Mouse (Mus musculus) testis, adult 2 months (tissue): ENCODE measurements at regions not wholly inside any gene's neighbourhood (a gene's known extent, or its start where the extent isn't known, plus 50 kb on each side); places are given as distances from the start of the nearest gene placed in this dataset.

Experiments used
- CTCF ChIP-seq: fragments of 200-500 bp; IDR thresholded peaks from 2 replicates; pipeline ENCODE4 v1.5.1; 2012; ENCODE audit warnings: low read depth, mild to moderate bottlenecking, inconsistent platforms, low read length, moderate library complexity; ENCODE audit not compliant: control insufficient read depth, insufficient read depth, insufficient replicate concordance
- POLR2A ChIP-seq: fragments of 200-500 bp; IDR thresholded peaks from 2 replicates; pipeline ENCODE4 v1.6.1; 2012; ENCODE audit warnings: low read depth, mild to moderate bottlenecking, inconsistent platforms, low read length, moderate library complexity; ENCODE audit not compliant: control insufficient read depth

DNA sequence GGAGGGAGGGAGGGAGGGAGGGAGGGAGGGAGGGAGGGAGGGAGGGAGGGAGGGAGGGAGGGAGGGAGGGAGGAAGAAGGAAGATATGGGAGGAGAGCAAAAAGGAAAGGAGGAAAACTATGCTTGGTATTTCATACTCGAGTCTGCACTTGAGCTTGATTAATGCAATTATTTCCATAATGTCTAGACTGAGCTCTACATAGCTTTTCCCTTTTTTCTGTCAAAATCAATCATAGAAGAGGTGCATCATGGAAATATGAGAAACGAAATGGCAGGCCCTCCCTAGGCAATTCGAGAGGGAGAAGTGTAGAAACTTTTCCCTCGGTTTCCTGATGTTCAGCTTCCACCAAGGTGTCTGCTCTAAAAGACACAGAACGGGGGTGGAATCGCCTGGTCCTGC, 417.6 kb downstream of the Plk2 start:
- no peak for TF ChIP-seq POLR2A
- no peak for TF ChIP-seq CTCF
